Mouse (Mus musculus) spleen, adult 2 months (tissue): ENCODE results near the gene Cyp27a1.

Source experiments
- CTCF ChIP-seq: fragments of 200-500 bp; IDR thresholded peaks from 2 replicates; pipeline ENCODE4 v1.5.1; 2011; ENCODE audit warnings: mild to moderate bottlenecking, inconsistent platforms; ENCODE audit not compliant: insufficient read depth, insufficient read length, insufficient replicate concordance; ENCODE audit errors: extremely low read depth
- POLR2A ChIP-seq: fragments of 200-500 bp; IDR thresholded peaks from 2 replicates; pipeline ENCODE4 v1.6.1; 2011; ENCODE audit warnings: low read depth, low read length, inconsistent platforms

- TF ChIP-seq CTCF, result no peak
- TF ChIP-seq POLR2A, result no peak
Measured at GRCm38 (mm10) chr1:74676863-74677262, 36.5 kb upstream of the Cyp27a1 start.
